Mouse (Mus musculus) forebrain, embryonic 10.5 days (tissue): ENCODE data around the gene Glrx. TPM values are rescaled to one million over a fixed set of nuclear protein-coding genes. Genes with fewer than 3 reads are reported as not detected.

Experiments used
- DNase-seq: peaks from one replicate; pipeline ENCODE4 v3.0.0-alpha.2; 2017; ENCODE audit warnings: low spot score; ENCODE audit errors: extremely low spot score
- H3K27ac ChIP-seq: fragments of 300-500 bp; sonication (generic); 2 replicates; pipeline ENCODE4 v1.5.1; 2016; ENCODE audit warnings: mild to moderate bottlenecking
- H3K27me3 ChIP-seq: fragments of 300-500 bp; sonication (generic); 2 replicates; pipeline ENCODE4 v1.6.1; 2016; ENCODE audit warnings: mild to moderate bottlenecking; ENCODE audit not compliant: poor library complexity, severe bottlenecking
- H3K36me3 ChIP-seq: fragments of 300-500 bp; sonication (generic); replicated peaks from 2 replicates; pipeline ENCODE4 v1.6.1; 2016; ENCODE audit warnings: mild to moderate bottlenecking, moderate library complexity
- H3K4me1 ChIP-seq: fragments of 300-500 bp; sonication (generic); 2 replicates; pipeline ENCODE4 v1.6.1; 2016
- H3K4me3 ChIP-seq: fragments of 300-500 bp; sonication (generic); 2 replicates; pipeline ENCODE4 v1.5.1; 2016; ENCODE audit warnings: mild to moderate bottlenecking, moderate library complexity
- H3K9me3 ChIP-seq: fragments of 300-500 bp; sonication (generic); 2 replicates; pipeline ENCODE4 v1.6.1; 2016; ENCODE audit warnings: mild to moderate bottlenecking, moderate library complexity
- WGBS: fragments of 180-500 bp; shearing (Covaris S2); methylation state at CpG from one replicate; pipeline ENCODE4 v1.1.7; 2016; 5-methylcytosine and 5-hydroxymethylcytosine counted together
- polyA plus RNA-seq: library from polyadenylated mRNA; unstranded; fragments of >200 nt; fragmentation: Nextera tagmentation; extraction: Ambion mirVana; gene quantifications from 2 replicates; pipeline ENCODE4 v1.2.1, GENCODE M21; 2016

Gene Glrx
- polyA plus RNA-seq, 1 experiment from 2014 or later: 23.5 TPM

GRCm38 (mm10) chr13:75877907-75878306, 38.2 kb downstream of the Glrx start:
- H3K9me3 ChIP-seq: no peaks in the 10 kb centered on the region
- no peaks in the 10 kb centered on the region for H3K4me1 ChIP-seq
- H3K27me3 ChIP-seq: no peaks in the 10 kb centered on the region
- H3K27ac ChIP-seq: no peak overlapping the region
- DNase-seq: no peak
- H3K4me3 ChIP-seq: no peak overlapping the region
- H3K36me3 ChIP-seq: peaks cover 65% of the 10 kb centered on the region

GRCm38 (mm10) chr13:75879756-75880155, 40.1 kb downstream of the Glrx start:
- 84% methylated on average over 3 of the region's 3 CpGs for WGBS
- Histone ChIP-seq H3K4me1 (no peaks in the 10 kb centered on the region), H3K36me3 (peaks cover 63% of the 10 kb centered on the region), H3K4me3 (no peak overlapping the region), H3K9me3 (no peaks in the 10 kb centered on the region), H3K27ac (no peak overlapping the region), H3K27me3 (no peaks in the 10 kb centered on the region)
- DNase-seq: no peak

DNA sequence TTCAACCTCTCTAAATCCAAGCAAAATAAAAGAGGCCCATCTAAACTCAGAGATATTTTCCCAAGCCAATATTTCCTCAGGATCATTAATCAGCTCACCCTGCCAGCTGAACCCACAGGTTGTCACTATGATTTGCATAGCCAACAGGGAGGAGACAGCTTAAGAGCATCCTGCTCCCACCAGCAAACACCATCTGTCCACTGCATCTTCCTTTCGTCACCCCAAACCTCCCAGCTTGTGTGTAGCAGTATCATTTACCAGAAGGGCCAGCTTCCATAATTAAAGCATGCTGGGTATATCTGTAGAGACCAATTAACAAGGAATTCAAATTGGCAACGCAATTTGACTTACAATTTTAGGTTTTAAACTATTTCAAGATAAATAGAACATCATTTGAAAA, 40.8 kb downstream of the Glrx start:
- no peak overlapping the region for H3K27ac ChIP-seq
- no peak for DNase-seq
- no peak overlapping the region for H3K4me3 ChIP-seq
- H3K27me3 ChIP-seq: no peaks in the 10 kb centered on the region
- no peaks in the 10 kb centered on the region for H3K4me1 ChIP-seq
- no peaks in the 10 kb centered on the region for H3K9me3 ChIP-seq
- H3K36me3 ChIP-seq: peaks cover 65% of the 10 kb centered on the region
- 89% methylated on average over 2 of the region's 2 CpGs for WGBS

GRCm38 (mm10) chr13:75883792-75884191, 44.1 kb downstream of the Glrx start:
- peaks cover 72% of the 10 kb centered on the region for H3K36me3 ChIP-seq
- no peak overlapping the region for H3K4me3 ChIP-seq
- no peaks in the 10 kb centered on the region for H3K4me1 ChIP-seq
- DNase-seq: no peak
- 94% methylated on average over 3 of the region's 3 CpGs for WGBS
- H3K9me3 ChIP-seq: peaks cover 16% of the 10 kb centered on the region; the same call in 1 of the 2 replicates
- no peaks in the 10 kb centered on the region for H3K27me3 ChIP-seq
- H3K27ac ChIP-seq: no peak overlapping the region

- H3K4me1 ChIP-seq: no peaks in the 10 kb centered on the region
- WGBS: 94% methylated on average over 4 of the region's 4 CpGs
- peaks cover 9% of the 10 kb centered on the region; the same call in 1 of the 2 replicates for H3K9me3 ChIP-seq
- no peaks in the 10 kb centered on the region for H3K27me3 ChIP-seq
- no peak overlapping the region for H3K4me3 ChIP-seq
- H3K27ac ChIP-seq: no peak overlapping the region
- H3K36me3 ChIP-seq: peaks cover 84% of the 10 kb centered on the region
- no peak for DNase-seq
Measured at GRCm38 (mm10) chr13:75891868-75892267, 52.2 kb downstream of the Glrx start.

- no peak overlapping the region for H3K27ac ChIP-seq
- 95% methylated on average over 3 of the region's 3 CpGs for WGBS
- DNase-seq: no peak
- H3K27me3 ChIP-seq: no peaks in the 10 kb centered on the region
- H3K4me3 ChIP-seq: no peak overlapping the region
- no peaks in the 10 kb centered on the region for H3K4me1 ChIP-seq
- H3K9me3 ChIP-seq: peaks cover 5% of the 10 kb centered on the region; the same call in 1 of the 2 replicates
- peaks cover 80% of the 10 kb centered on the region for H3K36me3 ChIP-seq
Measured at GRCm38 (mm10) chr13:75892291-75892690, 52.6 kb downstream of the Glrx start.

- Histone ChIP-seq H3K36me3 (peaks cover 74% of the 10 kb centered on the region), H3K4me1 (no peaks in the 10 kb centered on the region), H3K4me3 (no peak overlapping the region), H3K27me3 (no peaks in the 10 kb centered on the region), H3K27ac (no peak overlapping the region), H3K9me3 (no peaks in the 10 kb centered on the region; the same call in 1 of the 2 replicates)
- no peak for DNase-seq
- WGBS: 94% methylated on average over 6 of the region's 6 CpGs
Measured at GRCm38 (mm10) chr13:75892876-75893275, 53.2 kb downstream of the Glrx start.

Other genes with a start within 250 kb of the Glrx start
- 5.3 and 5.4 TPM in 2 replicates for gene Ell2, start 133.1 kb upstream of the Glrx start, polyA plus RNA-seq
- 42.8 and 44.4 TPM in 2 replicates for gene Rhobtb3, start 104.1 kb downstream of the Glrx start, polyA plus RNA-seq
- gene Spata9, start 127.3 kb downstream of the Glrx start, polyA plus RNA-seq: 0.64 and 1.2 TPM in 2 replicates
- 26.4 and 28.8 TPM in 2 replicates for gene Rfesd, start 178.9 kb downstream of the Glrx start, polyA plus RNA-seq
- gene Gpr150, start 217.1 kb downstream of the Glrx start, polyA plus RNA-seq: 0.48 and 0.66 TPM in 2 replicates